Mouse (Mus musculus) spleen, adult 2 months (tissue): ENCODE results near the gene Gimap5. TPM values are rescaled to one million over a fixed set of nuclear protein-coding genes. Genes with fewer than 3 reads are reported as not detected.

Experiments
- DNase-seq, 2 experiments: peaks; one replicate each; pipeline versions ENCODE4 v3.0.0 to v3.0.0-alpha.2; 2012 to 2021; ENCODE audit warnings: low spot score in 2 of 2, low read depth in 1 of 2
- H3K27ac ChIP-seq: fragments of 200-500 bp; 2 replicates; pipeline ENCODE4 v1.5.1; 2012; ENCODE audit warnings: low read length, inconsistent platforms; ENCODE audit not compliant: insufficient read depth
- H3K27me3 ChIP-seq: fragments of 200-500 bp; 2 replicates; pipeline ENCODE4 v1.6.1; 2012; ENCODE audit warnings: mild to moderate bottlenecking, moderate library complexity, low read length, inconsistent platforms; ENCODE audit not compliant: control insufficient read depth, insufficient read depth
- H3K36me3 ChIP-seq: fragments of 200-500 bp; 2 replicates; pipeline ENCODE4 v1.6.1; 2012; ENCODE audit warnings: mild to moderate bottlenecking, low read length, inconsistent platforms; ENCODE audit not compliant: control insufficient read depth, insufficient read depth
- H3K4me1 ChIP-seq: fragments of 200-500 bp; 2 replicates; pipeline ENCODE4 v1.6.1; 2011; ENCODE audit warnings: inconsistent platforms; ENCODE audit not compliant: control insufficient read depth, insufficient read depth, insufficient read length
- H3K4me3 ChIP-seq: fragments of 200-500 bp; 2 replicates; pipeline ENCODE4 v1.5.1; 2011; ENCODE audit warnings: mild to moderate bottlenecking, inconsistent platforms; ENCODE audit not compliant: insufficient read depth, insufficient read length; ENCODE audit errors: extremely low read depth
- CTCF ChIP-seq: fragments of 200-500 bp; IDR thresholded peaks from 2 replicates; pipeline ENCODE4 v1.5.1; 2011; ENCODE audit warnings: mild to moderate bottlenecking, inconsistent platforms; ENCODE audit not compliant: insufficient read depth, insufficient read length, insufficient replicate concordance; ENCODE audit errors: extremely low read depth
- POLR2A ChIP-seq: fragments of 200-500 bp; IDR thresholded peaks from 2 replicates; pipeline ENCODE4 v1.6.1; 2011; ENCODE audit warnings: low read depth, low read length, inconsistent platforms
- WGBS: fragments of 180-500 bp; shearing (Covaris S2); methylation state at CpG from one replicate; pipeline ENCODE4 v1.1.7; 2018; 5-methylcytosine and 5-hydroxymethylcytosine counted together
- polyA plus RNA-seq: library from polyadenylated mRNA; depleted of rRNA; stranded (reverse); fragments of >200 nt; gene quantifications from 2 replicates; pipeline ENCODE4 v1.2.3, GENCODE M21; 2012

Gimap5 gene
- polyA plus RNA-seq, 1 experiment = 74.0 TPM

- Histone ChIP-seq H3K27me3 (no peaks in the 10 kb centered on the region), H3K27ac (peak within 1 kb of the TSS; percentile 97), H3K4me3 (peak within 1 kb of the TSS; percentile 71), H3K4me1 (peaks cover 5% of the 10 kb centered on the region; the same call in 1 of the 2 replicates), H3K36me3 (peaks cover 6% of the 10 kb centered on the region; the same call in 1 of the 2 replicates)
- TF ChIP-seq CTCF (no peak), POLR2A (peak; percentile 55)
- DNase-seq = peak in 1 of 2 experiments; percentile 52
- 30% methylated on average over 3 of the region's 3 CpGs for WGBS
Observed at GRCm38 (mm10) chr6:48770696-48771095, 24.7 kb downstream of the Gimap5 start, which contains the start of gene Gimap3. Gimap3 (minus strand) TSS chr6:48770851.

- peaks cover 3% of the 10 kb centered on the region; the same call in 1 of the 2 replicates for H3K4me1 ChIP-seq
Observed at GRCm38 (mm10) chr6:48772030-48772429, 26.0 kb downstream of the Gimap5 start.

DNA sequence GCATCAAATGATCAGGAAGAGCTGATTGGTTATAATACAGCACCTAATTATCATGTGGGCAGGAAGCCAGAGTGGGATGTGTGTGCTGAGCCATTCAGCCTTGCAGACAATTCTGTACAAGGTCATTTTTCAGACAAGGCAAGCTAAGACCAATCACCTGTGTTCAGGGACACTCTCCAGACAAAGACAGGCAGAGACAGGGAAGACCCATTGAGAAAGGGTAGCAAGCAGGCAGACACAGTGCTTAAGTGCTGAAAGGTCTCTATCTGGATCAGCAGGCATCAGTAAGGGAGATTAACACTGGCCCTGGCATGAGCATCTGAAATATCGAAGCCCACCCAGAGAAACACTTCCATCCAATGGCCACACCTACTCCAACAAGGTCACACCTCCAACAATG, 38.4 kb downstream of the Gimap5 start:
- DNase-seq = no peak
- no peak overlapping the region for H3K27ac ChIP-seq
- 96% methylated on average over 1 of the region's 1 CpGs for WGBS
- H3K36me3 ChIP-seq = no peaks in the 10 kb centered on the region
- no peaks in the 10 kb centered on the region for H3K27me3 ChIP-seq
- H3K4me1 ChIP-seq = no peaks in the 10 kb centered on the region
- H3K4me3 ChIP-seq = no peak overlapping the region
- no peak for TF ChIP-seq POLR2A
- no peak for TF ChIP-seq CTCF

More at GRCm38 (mm10) chr6:48772030-48772429, 26.0 kb downstream of the Gimap5 start:
- TF ChIP-seq CTCF = peak; percentile 89
- no peak for TF ChIP-seq POLR2A
- no peaks in the 10 kb centered on the region; the same call in 1 of the 2 replicates for H3K36me3 ChIP-seq
- 7% methylated on average over 8 of the region's 8 CpGs for WGBS
- peak overlapping the region; percentile 97 for H3K27ac ChIP-seq
- H3K4me3 ChIP-seq = no peak overlapping the region
- H3K27me3 ChIP-seq = no peaks in the 10 kb centered on the region
- peak; percentile 60 to 81 for DNase-seq

- Histone ChIP-seq H3K4me1 (no peaks in the 10 kb centered on the region), H3K27me3 (no peaks in the 10 kb centered on the region), H3K4me3 (no peak overlapping the region), H3K27ac (no peak overlapping the region), H3K36me3 (no peaks in the 10 kb centered on the region)
- no peak for DNase-seq
- TF ChIP-seq POLR2A (no peak), CTCF (no peak)
- 24% methylated on average over 1 of the region's 1 CpGs for WGBS
Observed at GRCm38 (mm10) chr6:48785189-48785588, 39.2 kb downstream of the Gimap5 start.

DNA sequence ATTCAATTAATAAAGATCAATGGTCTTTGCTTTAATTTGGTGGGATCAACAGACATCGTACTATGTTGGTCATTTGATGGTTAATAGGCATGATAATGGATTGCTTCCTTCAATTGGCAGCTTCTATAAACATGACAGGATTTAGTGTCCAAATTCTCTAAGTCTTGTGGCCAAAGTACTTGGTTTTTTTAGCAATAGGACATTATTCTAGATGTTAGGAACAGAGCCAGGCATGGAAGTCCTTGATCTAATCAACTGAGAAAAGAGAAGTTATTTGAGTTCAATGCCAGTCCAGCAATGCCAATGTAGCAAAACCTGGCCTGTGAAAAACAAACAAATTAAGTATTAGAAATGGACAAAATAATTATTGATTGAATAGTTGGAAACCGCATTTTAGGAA, 39.6 kb downstream of the Gimap5 start:
- WGBS = 85% methylated on average over 2 of the region's 2 CpGs
- Histone ChIP-seq H3K4me3 (no peak overlapping the region), H3K36me3 (no peaks in the 10 kb centered on the region), H3K4me1 (no peaks in the 10 kb centered on the region), H3K27me3 (no peaks in the 10 kb centered on the region), H3K27ac (no peak overlapping the region)
- no peak for DNase-seq
- TF ChIP-seq CTCF (no peak), POLR2A (no peak)

DNA sequence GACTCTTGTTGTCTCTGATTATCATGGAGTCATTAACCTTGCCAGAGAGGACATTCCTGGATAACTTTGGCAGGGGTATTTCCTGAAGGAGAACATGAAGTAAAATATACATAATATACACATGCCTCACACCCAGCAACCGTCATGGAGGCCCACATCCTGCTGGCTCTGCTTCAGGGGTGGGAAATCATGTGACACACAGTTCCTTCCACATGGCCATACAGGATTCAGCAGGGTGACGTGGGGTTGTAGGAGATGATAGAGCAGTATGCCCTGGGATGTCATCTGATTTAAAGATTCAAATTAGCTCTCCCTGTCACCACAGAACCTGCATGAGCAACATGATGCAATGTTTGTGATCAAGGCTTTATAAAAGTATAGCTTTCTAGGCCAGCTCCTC, 41.9 kb downstream of the Gimap5 start:
- no peaks in the 10 kb centered on the region for H3K36me3 ChIP-seq
- H3K27me3 ChIP-seq = no peaks in the 10 kb centered on the region
- no peak for DNase-seq
- TF ChIP-seq CTCF (no peak), POLR2A (no peak)
- no peak overlapping the region for H3K4me3 ChIP-seq
- H3K4me1 ChIP-seq = no peaks in the 10 kb centered on the region
- no peak overlapping the region for H3K27ac ChIP-seq
- WGBS = 60% methylated on average over 2 of the region's 2 CpGs

- Histone ChIP-seq H3K4me1 (no peaks in the 10 kb centered on the region), H3K4me3 (no peak overlapping the region), H3K27ac (no peak overlapping the region), H3K36me3 (no peaks in the 10 kb centered on the region), H3K27me3 (no peaks in the 10 kb centered on the region)
- no peak for TF ChIP-seq CTCF
- no peak for TF ChIP-seq POLR2A
- WGBS = 22% methylated on average over 1 of the region's 1 CpGs
- DNase-seq = peak in 1 of 2 experiments; percentile 69
Observed at GRCm38 (mm10) chr6:48801897-48802296, 55.9 kb downstream of the Gimap5 start.
